Mouse (Mus musculus): ENCODE measurements around the gene Pdzrn4. TPM values are rescaled to one million over a fixed set of nuclear protein-coding genes. Genes with fewer than 3 reads are reported as not detected.

The Pdzrn4 gene
- polyA plus RNA-seq, 1 experiment: 2.1 TPM

DNA sequence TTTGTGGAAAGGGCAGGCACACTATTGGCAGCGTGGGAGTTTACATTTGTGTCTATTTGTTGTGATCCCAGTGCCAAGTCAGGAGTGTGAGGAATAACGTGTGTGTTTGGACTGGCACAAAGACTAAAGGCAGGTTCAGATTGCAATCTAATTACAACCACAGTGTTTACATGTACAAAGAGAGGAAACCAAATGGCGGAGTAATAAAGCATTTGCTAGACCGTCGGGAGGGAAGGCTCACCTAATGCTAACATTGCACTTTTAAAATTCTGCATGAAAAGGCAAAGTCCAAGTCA is 174.5 kb downstream of the Pdzrn4 start:
- no peak for DNase-seq
- Histone ChIP-seq H3K4me1 (ENCODE audit: control insufficient read depth, insufficient read depth, low read length) (no peaks in the 10 kb centered on the region), H3K27ac (ENCODE audit: insufficient read depth, low read length) (no peak overlapping the region), H3K27me3 (ENCODE audit: control insufficient read depth, insufficient read depth, low read length) (no peaks in the 10 kb centered on the region), H3K4me3 (replicated peaks; ENCODE audit: insufficient read depth, low read depth, low read length) (no peak overlapping the region)
- WGBS: 71% methylated on average over 5 of the region's 5 CpGs
- TF ChIP-seq CTCF (IDR thresholded peaks at IDR 0.05; ENCODE audit: borderline replicate concordance, insufficient read depth, low read depth, low read length) (no peak), POLR2A (IDR thresholded peaks at IDR 0.05; ENCODE audit: borderline replicate concordance, insufficient read depth, low read length) (no peak)

DNA sequence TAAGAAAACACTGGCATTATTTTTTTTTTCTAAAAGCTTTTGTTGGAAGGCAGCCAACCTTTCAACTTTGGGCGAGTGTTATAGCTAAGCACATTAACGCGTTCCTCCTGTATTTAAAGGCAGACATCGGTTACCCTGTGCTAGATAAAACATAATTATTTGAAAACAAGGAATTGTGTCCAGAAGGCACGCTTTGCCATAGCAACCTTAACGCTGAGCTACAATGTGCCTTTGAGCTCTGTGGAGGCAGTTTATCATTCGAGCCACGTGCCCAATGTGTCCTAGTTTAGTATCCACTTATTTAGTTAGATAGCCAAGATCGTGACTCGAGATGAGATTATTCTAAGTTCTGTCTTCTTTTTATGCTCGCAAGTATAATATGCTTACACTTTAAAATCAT is 180.8 kb downstream of the Pdzrn4 start:
- Histone ChIP-seq H3K27me3 (ENCODE audit: control insufficient read depth, insufficient read depth, low read length) (no peaks in the 10 kb centered on the region; the same call in 1 of the 2 replicates), H3K4me3 (replicated peaks; ENCODE audit: insufficient read depth, low read depth, low read length) (no peak overlapping the region), H3K27ac (ENCODE audit: insufficient read depth, low read length) (no peak overlapping the region), H3K4me1 (ENCODE audit: control insufficient read depth, insufficient read depth, low read length) (no peaks in the 10 kb centered on the region)
- TF ChIP-seq CTCF (IDR thresholded peaks at IDR 0.05; ENCODE audit: borderline replicate concordance, insufficient read depth, low read depth, low read length) (no peak), POLR2A (IDR thresholded peaks at IDR 0.05; ENCODE audit: borderline replicate concordance, insufficient read depth, low read length) (no peak)
- no peak for DNase-seq
- WGBS: 32% methylated on average over 11 of the region's 11 CpGs

GRCm38 (mm10) chr15:92580217-92580616 is 183.5 kb downstream of the Pdzrn4 start:
- TF ChIP-seq POLR2A (IDR thresholded peaks at IDR 0.05; ENCODE audit: borderline replicate concordance, insufficient read depth, low read length): no peak
- no peak for TF ChIP-seq CTCF (IDR thresholded peaks at IDR 0.05; ENCODE audit: borderline replicate concordance, insufficient read depth, low read depth, low read length)
- Histone ChIP-seq H3K27ac (ENCODE audit: insufficient read depth, low read length) (no peak overlapping the region), H3K27me3 (ENCODE audit: control insufficient read depth, insufficient read depth, low read length) (no peaks in the 10 kb centered on the region; the same call in 1 of the 2 replicates), H3K4me3 (replicated peaks; ENCODE audit: insufficient read depth, low read depth, low read length) (no peak overlapping the region), H3K4me1 (ENCODE audit: control insufficient read depth, insufficient read depth, low read length) (no peaks in the 10 kb centered on the region)
- WGBS: 46% methylated on average over 3 of the region's 3 CpGs
- no peak for DNase-seq

DNA sequence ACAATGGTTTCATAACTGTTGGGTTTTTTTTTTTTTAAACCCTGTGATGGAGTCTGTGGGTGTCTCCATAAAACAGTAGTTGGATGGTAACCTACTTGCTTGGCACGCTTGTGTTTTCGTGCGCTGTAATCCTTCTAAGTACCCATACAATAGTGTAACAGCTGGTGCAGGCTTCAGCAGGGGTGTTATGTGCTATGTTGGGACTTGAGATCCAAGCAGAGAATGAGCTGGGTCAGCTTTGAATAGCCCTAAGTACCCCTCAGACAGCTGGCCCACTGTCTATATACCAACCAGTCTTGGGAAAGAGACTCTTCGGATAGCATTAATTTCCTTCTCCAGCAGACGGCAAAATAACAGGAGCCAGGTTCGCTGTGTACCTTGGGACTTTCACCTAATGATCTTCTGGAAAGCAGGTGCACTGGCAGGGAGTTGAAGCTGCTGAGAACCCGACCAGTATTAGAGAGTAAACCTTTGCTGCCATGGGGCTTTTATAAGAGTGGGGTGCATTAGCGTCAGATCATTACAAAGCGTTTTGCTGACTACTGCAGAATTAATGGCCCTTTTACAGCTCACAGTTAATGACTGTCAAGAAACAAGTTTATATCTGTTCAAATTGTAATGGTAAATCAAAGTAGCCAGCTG is 184.2 kb downstream of the Pdzrn4 start:
- 57% methylated on average over 9 of the region's 9 CpGs for WGBS
- H3K27me3 ChIP-seq (ENCODE audit: control insufficient read depth, insufficient read depth, low read length): no peaks in the 10 kb centered on the region; the same call in 1 of the 2 replicates
- no peak overlapping the region for H3K27ac ChIP-seq (ENCODE audit: insufficient read depth, low read length)
- H3K4me3 ChIP-seq (replicated peaks; ENCODE audit: insufficient read depth, low read depth, low read length): no peak overlapping the region
- no peak for TF ChIP-seq POLR2A (IDR thresholded peaks at IDR 0.05; ENCODE audit: borderline replicate concordance, insufficient read depth, low read length)
- TF ChIP-seq CTCF (IDR thresholded peaks at IDR 0.05; ENCODE audit: borderline replicate concordance, insufficient read depth, low read depth, low read length): no peak
- H3K4me1 ChIP-seq (ENCODE audit: control insufficient read depth, insufficient read depth, low read length): no peaks in the 10 kb centered on the region
- DNase-seq: no peak

- WGBS: 90% methylated on average over 14 of the region's 14 CpGs
- Histone ChIP-seq H3K4me3 (replicated peaks; ENCODE audit: insufficient read depth, low read depth, low read length) (no peak overlapping the region), H3K27ac (ENCODE audit: insufficient read depth, low read length) (no peak overlapping the region), H3K27me3 (ENCODE audit: control insufficient read depth, insufficient read depth, low read length) (no peaks in the 10 kb centered on the region; the same call in 1 of the 2 replicates), H3K4me1 (ENCODE audit: control insufficient read depth, insufficient read depth, low read length) (no peaks in the 10 kb centered on the region)
- no peak for TF ChIP-seq POLR2A (IDR thresholded peaks at IDR 0.05; ENCODE audit: borderline replicate concordance, insufficient read depth, low read length)
- TF ChIP-seq CTCF (IDR thresholded peaks at IDR 0.05; ENCODE audit: borderline replicate concordance, insufficient read depth, low read depth, low read length): no peak
- no peak for DNase-seq
Measured at GRCm38 (mm10) chr15:92584357-92585138, 187.9 kb downstream of the Pdzrn4 start.

DNA sequence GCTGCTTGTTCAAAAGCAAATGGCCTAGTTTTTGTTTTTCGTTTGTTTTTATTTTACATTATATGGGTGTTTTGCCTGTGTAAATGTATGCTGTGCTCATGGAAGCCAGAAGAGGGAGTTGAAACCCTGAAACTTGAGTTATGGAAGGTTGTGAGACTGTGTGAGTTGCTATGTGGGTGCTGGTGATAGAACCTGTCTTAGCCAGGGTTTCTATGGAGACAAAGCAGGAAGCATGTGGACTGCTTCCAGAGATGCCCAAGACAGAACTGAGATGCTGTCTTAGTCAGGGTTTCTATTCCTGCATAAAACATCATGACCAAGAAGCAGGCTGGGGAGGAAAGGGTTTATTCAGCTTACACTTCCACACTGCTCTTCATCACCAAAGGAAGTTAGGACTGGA is 190.8 kb downstream of the Pdzrn4 start:
- TF ChIP-seq CTCF (IDR thresholded peaks at IDR 0.05; ENCODE audit: borderline replicate concordance, insufficient read depth, low read depth, low read length) (no peak), POLR2A (IDR thresholded peaks at IDR 0.05; ENCODE audit: borderline replicate concordance, insufficient read depth, low read length) (no peak)
- 89% methylated on average over 1 of the region's 1 CpGs for WGBS
- no peaks in the 10 kb centered on the region for H3K27me3 ChIP-seq (ENCODE audit: control insufficient read depth, insufficient read depth, low read length)
- H3K4me3 ChIP-seq (replicated peaks; ENCODE audit: insufficient read depth, low read depth, low read length): no peak overlapping the region
- no peak for DNase-seq
- no peak overlapping the region for H3K27ac ChIP-seq (ENCODE audit: insufficient read depth, low read length)
- H3K4me1 ChIP-seq (ENCODE audit: control insufficient read depth, insufficient read depth, low read length): no peaks in the 10 kb centered on the region

DNA sequence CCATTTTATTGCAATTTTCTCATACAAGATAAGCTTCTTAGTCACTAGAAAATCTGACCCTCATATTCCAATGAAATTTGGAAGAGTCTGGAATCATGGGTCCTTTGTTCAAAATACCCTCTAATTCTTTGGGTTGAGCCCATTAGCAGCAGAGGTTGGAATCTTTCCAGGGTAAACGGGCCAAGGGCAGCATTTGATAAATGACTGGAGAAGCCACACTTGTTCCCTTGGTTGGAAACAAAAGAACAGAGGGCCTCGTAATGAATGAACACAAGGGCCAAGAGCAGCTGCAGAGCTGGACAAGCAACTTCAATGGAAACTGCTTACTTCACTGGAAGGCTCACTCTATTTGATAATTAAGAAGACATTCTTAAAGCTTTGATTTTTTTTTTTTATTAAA is 198.0 kb downstream of the Pdzrn4 start:
- H3K4me3 ChIP-seq (replicated peaks; ENCODE audit: insufficient read depth, low read depth, low read length): no peak overlapping the region
- no peak for TF ChIP-seq POLR2A (IDR thresholded peaks at IDR 0.05; ENCODE audit: borderline replicate concordance, insufficient read depth, low read length)
- TF ChIP-seq CTCF (IDR thresholded peaks at IDR 0.05; ENCODE audit: borderline replicate concordance, insufficient read depth, low read depth, low read length): no peak
- peak in 1 of 2 experiments; percentile 12 for DNase-seq
- WGBS: 13% methylated on average over 2 of the region's 2 CpGs
- no peak overlapping the region for H3K27ac ChIP-seq (ENCODE audit: insufficient read depth, low read length)
- peaks cover 4% of the 10 kb centered on the region; the same call in 1 of the 2 replicates for H3K27me3 ChIP-seq (ENCODE audit: control insufficient read depth, insufficient read depth, low read length)
- no peaks in the 10 kb centered on the region; the same call in 1 of the 2 replicates for H3K4me1 ChIP-seq (ENCODE audit: control insufficient read depth, insufficient read depth, low read length)

All from cerebellum, adult 2 months (tissue).